Mouse (Mus musculus): ENCODE data around the gene Caskin1. TPM values are rescaled to one million over a fixed set of nuclear protein-coding genes. Genes with fewer than 3 reads are reported as not detected.

The Caskin1 gene
- total and polyA plus RNA-seq, 2 experiments from 2014 or later = 0.11 to 0.14 TPM

GRCm38 (mm10) chr17:24505286-24505955, 17.0 kb downstream of the Caskin1 start:
- H3K4me2 ChIP-seq (ENCODE audit: low read depth, low read length) = no peak overlapping the region
- no peak overlapping the region for H3K9ac ChIP-seq (replicated peaks; ENCODE audit: low read depth, low read length)
- H3K27ac ChIP-seq (ENCODE audit: low read depth) = no peak overlapping the region
- DNase-seq (ENCODE audit: low spot score) (no peak), ATAC-seq (ENCODE audit: insufficient read depth, low read depth) (no peak)
- H3K36me3 ChIP-seq (replicated peaks; ENCODE audit: control insufficient read depth, insufficient read depth, low read length) = peaks cover 27% of the 10 kb centered on the region
- 92% methylated on average over 30 of the region's 30 CpGs for WGBS
- H3K9me3 ChIP-seq (replicated peaks; ENCODE audit: control insufficient read depth, low read length) = no peaks in the 10 kb centered on the region
- H3K27me3 ChIP-seq (ENCODE audit: control insufficient read depth, insufficient read depth, low read length) = peaks cover 4% of the 10 kb centered on the region; the same call in 1 of the 2 replicates
- TF ChIP-seq CTCF (IDR thresholded peaks at IDR 0.05; ENCODE audit: low read depth) = no peak
- TF ChIP-seq EP300 (IDR thresholded peaks at IDR 0.05; ENCODE audit: low read depth) = no peak
- H3K4me1 ChIP-seq (ENCODE audit: control insufficient read depth, insufficient read depth) = no peaks in the 10 kb centered on the region
- no peak overlapping the region for H3K4me3 ChIP-seq (ENCODE audit: low read depth, low read length)

DNA sequence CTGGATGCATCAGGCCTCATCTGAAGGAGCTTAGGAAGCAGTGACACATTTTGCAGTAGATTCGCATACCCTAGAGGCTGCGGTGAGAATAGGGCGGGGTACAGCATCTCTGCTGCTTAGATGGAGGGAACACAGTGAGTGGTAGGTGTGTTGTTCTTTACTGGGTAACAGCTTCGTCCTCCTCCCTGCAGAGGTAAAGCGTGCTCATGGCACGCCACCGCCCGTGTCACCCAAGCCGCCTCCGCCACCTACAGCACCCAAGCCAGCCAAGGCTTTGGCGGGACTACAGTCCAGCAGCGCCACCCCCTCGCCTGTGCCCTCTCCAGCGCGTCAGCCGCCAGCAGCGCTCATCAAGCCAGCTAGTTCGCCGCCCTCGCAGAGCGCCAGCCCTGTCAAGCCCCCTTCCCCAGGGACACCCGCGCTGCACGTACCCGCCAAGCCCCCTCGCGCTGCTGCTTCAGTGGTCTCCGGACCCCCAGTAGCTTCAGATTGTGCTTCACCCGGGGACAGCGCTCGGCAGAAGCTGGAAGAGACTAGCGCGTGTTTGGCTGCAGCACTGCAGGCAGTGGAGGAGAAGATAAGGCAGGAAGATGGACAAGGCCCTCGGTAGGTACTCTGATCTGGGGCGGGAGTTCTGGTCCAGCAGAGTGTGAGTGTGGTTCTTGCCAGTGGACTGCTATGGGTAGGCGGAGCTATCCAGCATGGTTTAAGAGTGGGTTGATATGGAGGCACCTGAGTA, 18.1 kb downstream of the Caskin1 start:
- Histone ChIP-seq H3K9ac (replicated peaks; ENCODE audit: low read depth, low read length) (no peak overlapping the region), H3K4me1 (ENCODE audit: control insufficient read depth, insufficient read depth) (no peaks in the 10 kb centered on the region), H3K4me3 (ENCODE audit: low read depth, low read length) (no peak overlapping the region; the same call in 1 of the 2 replicates), H3K36me3 (replicated peaks; ENCODE audit: control insufficient read depth, insufficient read depth, low read length) (peaks cover 38% of the 10 kb centered on the region), H3K27ac (ENCODE audit: low read depth) (no peak overlapping the region), H3K4me2 (ENCODE audit: low read depth, low read length) (peak overlapping the region; percentile 56), H3K27me3 (ENCODE audit: control insufficient read depth, insufficient read depth, low read length) (peaks cover 4% of the 10 kb centered on the region; the same call in 1 of the 2 replicates), H3K9me3 (replicated peaks; ENCODE audit: control insufficient read depth, low read length) (no peaks in the 10 kb centered on the region)
- DNase-seq (ENCODE audit: low spot score) (no peak), ATAC-seq (ENCODE audit: insufficient read depth, low read depth) (peak; percentile 21; the same call in 1 of the 2 replicates)
- 18% methylated on average over 36 of the region's 36 CpGs for WGBS
- TF ChIP-seq EP300 (IDR thresholded peaks at IDR 0.05; ENCODE audit: low read depth) = no peak
- no peak for TF ChIP-seq CTCF (IDR thresholded peaks at IDR 0.05; ENCODE audit: low read depth)

DNA sequence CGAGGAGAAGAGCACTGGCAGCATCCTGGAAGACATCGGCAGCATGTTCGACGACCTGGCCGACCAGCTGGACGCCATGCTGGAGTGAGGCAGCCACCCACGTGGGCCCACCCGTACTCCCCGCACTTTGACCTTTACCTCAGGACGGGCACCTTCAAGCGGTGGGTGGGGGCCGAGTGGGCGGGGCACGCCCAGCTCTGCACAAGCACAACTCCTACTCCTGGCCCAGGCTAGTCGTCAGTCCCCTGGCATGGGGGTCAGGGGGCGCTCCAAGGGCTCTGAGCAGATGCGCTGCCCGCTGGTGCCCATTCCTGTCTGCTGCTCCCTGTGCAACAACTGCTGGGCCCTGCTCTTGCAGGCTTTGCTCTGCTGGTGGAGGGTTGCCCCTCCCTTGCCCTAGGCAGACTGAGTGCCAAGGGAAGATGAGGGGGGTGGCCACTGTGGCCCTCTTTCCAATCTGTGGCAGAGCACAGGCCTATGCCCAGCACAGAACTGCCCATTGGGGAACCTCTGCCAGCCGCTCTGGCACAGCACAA, 18.8 kb downstream of the Caskin1 start:
- no peak overlapping the region for H3K9ac ChIP-seq (replicated peaks; ENCODE audit: low read depth, low read length)
- 57% methylated on average over 19 of the region's 19 CpGs for WGBS
- no peak overlapping the region for H3K4me3 ChIP-seq (ENCODE audit: low read depth, low read length)

GRCm38 (mm10) chr17:24507806-24508460, 19.5 kb downstream of the Caskin1 start:
- Histone ChIP-seq H3K9me3 (replicated peaks; ENCODE audit: control insufficient read depth, low read length) (no peaks in the 10 kb centered on the region), H3K4me3 (ENCODE audit: low read depth, low read length) (no peak overlapping the region), H3K36me3 (replicated peaks; ENCODE audit: control insufficient read depth, insufficient read depth, low read length) (peaks cover 45% of the 10 kb centered on the region), H3K9ac (replicated peaks; ENCODE audit: low read depth, low read length) (no peak overlapping the region), H3K4me2 (ENCODE audit: low read depth, low read length) (no peak overlapping the region), H3K27ac (ENCODE audit: low read depth) (no peak overlapping the region), H3K4me1 (ENCODE audit: control insufficient read depth, insufficient read depth) (no peaks in the 10 kb centered on the region), H3K27me3 (ENCODE audit: control insufficient read depth, insufficient read depth, low read length) (peaks cover 4% of the 10 kb centered on the region; the same call in 1 of the 2 replicates)
- WGBS = 79% methylated on average over 12 of the region's 12 CpGs
- ATAC-seq (ENCODE audit: insufficient read depth, low read depth) (no peak), DNase-seq (ENCODE audit: low spot score) (no peak)
- no peak for TF ChIP-seq EP300 (IDR thresholded peaks at IDR 0.05; ENCODE audit: low read depth)
- TF ChIP-seq CTCF (IDR thresholded peaks at IDR 0.05; ENCODE audit: low read depth) = no peak

More for the DNA sequence above, 18.8 kb downstream of the Caskin1 start:
- no peak for TF ChIP-seq CTCF (IDR thresholded peaks at IDR 0.05; ENCODE audit: low read depth)
- TF ChIP-seq EP300 (IDR thresholded peaks at IDR 0.05; ENCODE audit: low read depth) = no peak
- Histone ChIP-seq H3K36me3 (replicated peaks; ENCODE audit: control insufficient read depth, insufficient read depth, low read length) (peaks cover 45% of the 10 kb centered on the region), H3K4me2 (ENCODE audit: low read depth, low read length) (peak overlapping the region; percentile 56; the same call in 1 of the 2 replicates), H3K9me3 (replicated peaks; ENCODE audit: control insufficient read depth, low read length) (no peaks in the 10 kb centered on the region), H3K4me1 (ENCODE audit: control insufficient read depth, insufficient read depth) (no peaks in the 10 kb centered on the region), H3K27ac (ENCODE audit: low read depth) (no peak overlapping the region), H3K27me3 (ENCODE audit: control insufficient read depth, insufficient read depth, low read length) (peaks cover 4% of the 10 kb centered on the region; the same call in 1 of the 2 replicates)
- ATAC-seq (ENCODE audit: insufficient read depth, low read depth) = peak; percentile 7; the same call in 1 of the 2 replicates
- no peak for DNase-seq (ENCODE audit: low spot score)

- no peak for TF ChIP-seq EP300 (IDR thresholded peaks at IDR 0.05; ENCODE audit: low read depth)
- TF ChIP-seq CTCF (IDR thresholded peaks at IDR 0.05; ENCODE audit: low read depth) = peak; percentile 73
- Histone ChIP-seq H3K9me3 (replicated peaks; ENCODE audit: control insufficient read depth, low read length) (no peaks in the 10 kb centered on the region), H3K9ac (replicated peaks; ENCODE audit: low read depth, low read length) (no peak overlapping the region), H3K27ac (ENCODE audit: low read depth) (peak overlapping the region; percentile 78; the same call in 1 of the 2 replicates), H3K4me1 (ENCODE audit: control insufficient read depth, insufficient read depth) (no peaks in the 10 kb centered on the region), H3K36me3 (replicated peaks; ENCODE audit: control insufficient read depth, insufficient read depth, low read length) (peaks cover 66% of the 10 kb centered on the region), H3K4me3 (ENCODE audit: low read depth, low read length) (no peak overlapping the region), H3K4me2 (ENCODE audit: low read depth, low read length) (peak overlapping the region; percentile 39), H3K27me3 (ENCODE audit: control insufficient read depth, insufficient read depth, low read length) (no peaks in the 10 kb centered on the region)
- peak; percentile 33 for DNase-seq (ENCODE audit: low spot score)
- peak; percentile 62 for ATAC-seq (ENCODE audit: insufficient read depth, low read depth)
- 38% methylated on average over 5 of the region's 5 CpGs for WGBS
Observed at GRCm38 (mm10) chr17:24513609-24514008, 25.2 kb downstream of the Caskin1 start.

Data from heart, postnatal 0 days (tissue).